Mouse (Mus musculus) liver, postnatal 0 days (tissue): ENCODE results near the gene Crxos.

Source experiments
- CTCF ChIP-seq: sonication (generic); IDR thresholded peaks from 2 replicates; pipeline ENCODE4 v1.5.1; 2016; ENCODE audit warnings: antibody characterized with exemption, low read depth
- EP300 ChIP-seq: IDR thresholded peaks from 2 replicates; pipeline ENCODE4 v1.6.1; 2016; ENCODE audit warnings: antibody characterized with exemption, low read depth, mild to moderate bottlenecking

- TF ChIP-seq CTCF (no peak), EP300 (no peak)
Measured at GRCm38 (mm10) chr7:15910521-15910920, 28.1 kb downstream of the Crxos start.
